Mouse (Mus musculus): ENCODE measurements around the gene Cdc42se2. TPM values are rescaled to one million over a fixed set of nuclear protein-coding genes. Genes with fewer than 3 reads are reported as not detected.

The Cdc42se2 gene
- total and polyA plus RNA-seq, 2 experiments: 8.0 to 9.2 TPM

DNA sequence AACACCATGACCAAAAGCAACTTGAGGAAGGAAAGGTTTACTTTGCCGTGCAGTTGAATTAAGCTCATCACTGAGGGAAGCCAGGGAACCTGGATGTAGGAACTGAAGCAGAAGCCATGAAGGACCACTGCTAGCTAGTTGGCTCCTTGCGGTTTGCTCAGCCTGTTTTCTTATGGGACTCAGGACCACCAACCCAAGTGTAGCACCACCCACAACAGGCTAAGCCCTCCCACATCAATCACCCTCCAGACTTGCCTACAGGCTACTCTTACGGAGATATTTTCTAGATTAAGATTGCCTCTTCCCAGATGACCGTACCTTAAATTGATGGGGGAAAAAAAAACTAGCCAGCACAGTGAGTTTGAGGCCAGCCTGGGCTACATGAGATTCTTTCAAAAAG is 24.8 kb upstream of the Cdc42se2 start:
- H3K4me3 ChIP-seq (ENCODE audit: insufficient read depth, low read depth, low read length): no peak overlapping the region
- DNase-seq (ENCODE audit: extremely low read depth, low read depth, low spot score): no peak
- peaks cover 2% of the 10 kb centered on the region for H3K4me1 ChIP-seq (ENCODE audit: control insufficient read depth, insufficient read depth, low read length)
- no peaks in the 10 kb centered on the region for H3K27me3 ChIP-seq (ENCODE audit: control insufficient read depth, insufficient read depth, low read length)
- 94% methylated on average over 4 of the region's 4 CpGs for WGBS
- H3K79me2 ChIP-seq (ENCODE audit: control insufficient read depth, insufficient read depth, low read length): no peaks in the 10 kb centered on the region
- no peak overlapping the region for H3K27ac ChIP-seq (replicated peaks; ENCODE audit: insufficient read depth, low read depth, low read length)
- TF ChIP-seq POLR2A (IDR thresholded peaks at IDR 0.05; ENCODE audit: extremely low read depth, insufficient read depth, low read length) (no peak), CTCF (IDR thresholded peaks at IDR 0.05; ENCODE audit: low read depth, low read length) (no peak)
- no peaks in the 10 kb centered on the region for H3K36me3 ChIP-seq (ENCODE audit: control insufficient read depth, insufficient read depth, low read length)
- no peak overlapping the region for H3K9ac ChIP-seq (ENCODE audit: low read depth, low read length)

DNA sequence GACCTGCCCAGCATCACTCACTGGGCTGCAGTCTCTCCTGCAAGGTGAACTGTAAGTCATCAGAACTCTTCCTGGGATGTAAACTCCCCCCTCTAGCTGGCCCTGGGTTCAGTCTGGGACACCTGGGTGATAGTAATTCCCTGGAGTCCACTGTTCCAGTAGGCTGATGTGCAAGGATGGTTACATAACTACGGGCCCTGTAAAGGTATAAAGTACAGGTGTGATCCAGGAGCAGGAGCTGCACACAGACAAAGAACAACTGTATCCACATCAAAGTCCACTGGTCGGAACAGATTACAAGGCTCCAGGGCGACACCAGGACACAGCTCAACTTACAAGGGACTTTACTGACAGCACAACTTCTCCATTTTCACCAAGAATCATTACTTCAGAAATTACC is 23.6 kb upstream of the Cdc42se2 start:
- Histone ChIP-seq H3K27me3 (ENCODE audit: control insufficient read depth, insufficient read depth, low read length) (no peaks in the 10 kb centered on the region), H3K36me3 (ENCODE audit: control insufficient read depth, insufficient read depth, low read length) (no peaks in the 10 kb centered on the region), H3K27ac (replicated peaks; ENCODE audit: insufficient read depth, low read depth, low read length) (no peak overlapping the region), H3K9ac (ENCODE audit: low read depth, low read length) (no peak overlapping the region), H3K4me3 (ENCODE audit: insufficient read depth, low read depth, low read length) (no peak overlapping the region), H3K79me2 (ENCODE audit: control insufficient read depth, insufficient read depth, low read length) (no peaks in the 10 kb centered on the region), H3K4me1 (ENCODE audit: control insufficient read depth, insufficient read depth, low read length) (peaks cover 2% of the 10 kb centered on the region)
- peak; percentile 10 for DNase-seq (ENCODE audit: extremely low read depth, low read depth, low spot score)
- WGBS: 41% methylated on average over 3 of the region's 3 CpGs
- no peak for TF ChIP-seq POLR2A (IDR thresholded peaks at IDR 0.05; ENCODE audit: extremely low read depth, insufficient read depth, low read length)
- TF ChIP-seq CTCF (IDR thresholded peaks at IDR 0.05; ENCODE audit: low read depth, low read length): no peak

DNA sequence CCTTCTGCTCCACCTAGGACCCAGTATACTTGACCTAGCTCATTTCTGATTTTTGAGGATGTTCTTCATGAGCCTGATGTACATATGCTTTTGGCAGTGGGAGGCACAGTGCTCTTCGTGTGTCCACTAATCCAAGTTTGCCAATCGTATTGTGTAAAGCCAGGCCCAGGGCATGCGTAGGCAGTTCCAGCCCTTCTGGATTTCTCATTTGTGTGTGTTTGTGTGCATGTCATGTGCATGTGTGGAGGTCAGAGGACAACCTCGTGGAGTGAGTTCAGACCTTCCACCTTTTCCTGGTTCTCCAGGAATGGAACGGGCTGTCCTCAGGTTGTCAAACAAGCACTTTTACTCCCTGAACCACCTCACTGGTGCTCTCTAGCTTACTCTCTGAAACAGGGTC is 22.1 kb upstream of the Cdc42se2 start:
- Histone ChIP-seq H3K27me3 (ENCODE audit: control insufficient read depth, insufficient read depth, low read length) (no peaks in the 10 kb centered on the region), H3K9ac (ENCODE audit: low read depth, low read length) (no peak overlapping the region), H3K79me2 (ENCODE audit: control insufficient read depth, insufficient read depth, low read length) (no peaks in the 10 kb centered on the region), H3K36me3 (ENCODE audit: control insufficient read depth, insufficient read depth, low read length) (no peaks in the 10 kb centered on the region), H3K27ac (replicated peaks; ENCODE audit: insufficient read depth, low read depth, low read length) (no peak overlapping the region), H3K4me3 (ENCODE audit: insufficient read depth, low read depth, low read length) (no peak overlapping the region), H3K4me1 (ENCODE audit: control insufficient read depth, insufficient read depth, low read length) (peaks cover 4% of the 10 kb centered on the region)
- 75% methylated on average over 5 of the region's 5 CpGs for WGBS
- TF ChIP-seq CTCF (IDR thresholded peaks at IDR 0.05; ENCODE audit: low read depth, low read length) (no peak), POLR2A (IDR thresholded peaks at IDR 0.05; ENCODE audit: extremely low read depth, insufficient read depth, low read length) (no peak)
- DNase-seq (ENCODE audit: extremely low read depth, low read depth, low spot score): no peak

- no peaks in the 10 kb centered on the region for H3K27me3 ChIP-seq (ENCODE audit: control insufficient read depth, insufficient read depth, low read length)
- 87% methylated on average over 4 of the region's 4 CpGs for WGBS
- H3K4me3 ChIP-seq (ENCODE audit: insufficient read depth, low read depth, low read length): no peak overlapping the region
- peaks cover 2% of the 10 kb centered on the region; the same call in 1 of the 2 replicates for H3K4me1 ChIP-seq (ENCODE audit: control insufficient read depth, insufficient read depth, low read length)
- TF ChIP-seq POLR2A (IDR thresholded peaks at IDR 0.05; ENCODE audit: extremely low read depth, insufficient read depth, low read length): no peak
- TF ChIP-seq CTCF (IDR thresholded peaks at IDR 0.05; ENCODE audit: low read depth, low read length): no peak
- H3K36me3 ChIP-seq (ENCODE audit: control insufficient read depth, insufficient read depth, low read length): no peaks in the 10 kb centered on the region
- no peak overlapping the region for H3K27ac ChIP-seq (replicated peaks; ENCODE audit: insufficient read depth, low read depth, low read length)
- no peak overlapping the region for H3K9ac ChIP-seq (ENCODE audit: low read depth, low read length)
- H3K79me2 ChIP-seq (ENCODE audit: control insufficient read depth, insufficient read depth, low read length): no peaks in the 10 kb centered on the region
- DNase-seq (ENCODE audit: extremely low read depth, low read depth, low spot score): no peak
Observed at GRCm38 (mm10) chr11:54808177-54808576, 20.7 kb upstream of the Cdc42se2 start.

DNA sequence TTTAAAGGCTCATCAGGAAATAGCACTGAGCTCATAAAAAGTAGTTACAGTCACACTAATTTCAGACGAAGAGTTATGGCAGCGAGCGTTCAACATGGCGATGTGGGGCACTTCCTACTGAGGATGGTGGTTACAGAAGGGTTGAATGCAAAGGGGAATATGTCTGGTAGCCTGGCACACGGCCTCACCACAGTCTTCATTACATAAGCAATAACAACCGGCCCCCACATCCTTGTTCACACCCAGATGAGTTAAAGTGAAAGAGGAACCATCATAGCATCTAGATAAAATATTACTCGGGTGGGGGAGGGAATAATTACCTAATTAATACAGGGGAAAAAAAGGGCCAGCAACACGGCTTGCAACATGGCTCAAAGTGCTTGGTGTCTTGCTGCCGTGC is 20.2 kb upstream of the Cdc42se2 start:
- H3K4me3 ChIP-seq (ENCODE audit: insufficient read depth, low read depth, low read length): no peak overlapping the region
- no peak overlapping the region for H3K9ac ChIP-seq (ENCODE audit: low read depth, low read length)
- H3K36me3 ChIP-seq (ENCODE audit: control insufficient read depth, insufficient read depth, low read length): no peaks in the 10 kb centered on the region
- 81% methylated on average over 9 of the region's 9 CpGs for WGBS
- no peaks in the 10 kb centered on the region for H3K27me3 ChIP-seq (ENCODE audit: control insufficient read depth, insufficient read depth, low read length)
- H3K79me2 ChIP-seq (ENCODE audit: control insufficient read depth, insufficient read depth, low read length): no peaks in the 10 kb centered on the region
- no peak overlapping the region for H3K27ac ChIP-seq (replicated peaks; ENCODE audit: insufficient read depth, low read depth, low read length)
- TF ChIP-seq POLR2A (IDR thresholded peaks at IDR 0.05; ENCODE audit: extremely low read depth, insufficient read depth, low read length): no peak
- no peak for TF ChIP-seq CTCF (IDR thresholded peaks at IDR 0.05; ENCODE audit: low read depth, low read length)
- peaks cover 2% of the 10 kb centered on the region; the same call in 1 of the 2 replicates for H3K4me1 ChIP-seq (ENCODE audit: control insufficient read depth, insufficient read depth, low read length)
- DNase-seq (ENCODE audit: extremely low read depth, low read depth, low spot score): peak; percentile 37

- Histone ChIP-seq H3K4me1 (ENCODE audit: control insufficient read depth, insufficient read depth, low read length) (peaks cover 4% of the 10 kb centered on the region), H3K4me3 (ENCODE audit: insufficient read depth, low read depth, low read length) (no peak overlapping the region), H3K9ac (ENCODE audit: low read depth, low read length) (no peak overlapping the region), H3K79me2 (ENCODE audit: control insufficient read depth, insufficient read depth, low read length) (no peaks in the 10 kb centered on the region), H3K36me3 (ENCODE audit: control insufficient read depth, insufficient read depth, low read length) (no peaks in the 10 kb centered on the region), H3K27me3 (ENCODE audit: control insufficient read depth, insufficient read depth, low read length) (no peaks in the 10 kb centered on the region), H3K27ac (replicated peaks; ENCODE audit: insufficient read depth, low read depth, low read length) (no peak overlapping the region)
- 97% methylated on average over 28 of the region's 28 CpGs for whole genome bisulfite sequencing
- TF ChIP-seq CTCF (IDR thresholded peaks at IDR 0.05; ENCODE audit: low read depth, low read length): no peak
- TF ChIP-seq POLR2A (IDR thresholded peaks at IDR 0.05; ENCODE audit: extremely low read depth, insufficient read depth, low read length): no peak
- DNase-seq (ENCODE audit: extremely low read depth, low read depth, low spot score): no peak
Observed at GRCm38 (mm10) chr11:54806891-54807290, 19.4 kb upstream of the Cdc42se2 start.
